ENCODE assay signal across 21 mouse cellular contexts in genomic region chr10:37211305-37211704, GRCm38 (mm10).
"Had no signal": no experiment of that assay in that cellular context is flagged by ENCODE, and none has a peak within 500 bp of the region (broad histone marks: within the 10 kb centered on the region; RNA-seq: fewer than 3 reads in every experiment).

No protein-coding gene starts in this region.

- ATAC-seq: liver, embryonic 12.5 days; midbrain, embryonic 13.5 days; midbrain, embryonic 16.5 days had no signal

- H3K4me2 ChIP-seq: limb, embryonic 13.5 days; liver, embryonic 12.5 days; liver, embryonic 15.5 days; midbrain, embryonic 13.5 days; neural tube, embryonic 13.5 days; stomach, embryonic 15.5 days had no signal

- H3K9me3 ChIP-seq: limb, embryonic 10.5 days; limb, embryonic 13.5 days; liver, embryonic 12.5 days; liver, embryonic 15.5 days; midbrain, embryonic 10.5 days; midbrain, embryonic 13.5 days; neural tube, embryonic 13.5 days; stomach, embryonic 15.5 days had no signal

- H3K36me3 ChIP-seq: limb, embryonic 10.5 days; limb, embryonic 13.5 days; liver, embryonic 12.5 days; liver, embryonic 15.5 days; midbrain, embryonic 10.5 days; midbrain, embryonic 13.5 days; neural tube, embryonic 13.5 days; stomach, embryonic 15.5 days had no signal

- H3K4me1 ChIP-seq: limb, embryonic 10.5 days; limb, embryonic 13.5 days; midbrain, embryonic 13.5 days; neural tube, embryonic 13.5 days; stomach, embryonic 15.5 days had no signal

- H3K27me3 ChIP-seq: limb, embryonic 13.5 days; liver, embryonic 12.5 days; liver, embryonic 15.5 days; midbrain, embryonic 13.5 days; neural tube, embryonic 13.5 days; stomach, embryonic 15.5 days had no signal

- H3K9ac ChIP-seq: limb, embryonic 13.5 days; liver, embryonic 12.5 days; liver, embryonic 15.5 days; midbrain, embryonic 13.5 days; neural tube, embryonic 13.5 days; stomach, embryonic 15.5 days had no signal

- H3K27ac ChIP-seq: limb, embryonic 10.5 days; limb, embryonic 13.5 days; liver, embryonic 12.5 days; liver, embryonic 15.5 days; midbrain, embryonic 10.5 days; midbrain, embryonic 13.5 days; neural tube, embryonic 13.5 days; stomach, embryonic 15.5 days had no signal

- H3K4me3 ChIP-seq: limb, embryonic 10.5 days; limb, embryonic 13.5 days; liver, embryonic 12.5 days; liver, embryonic 15.5 days; midbrain, embryonic 10.5 days; midbrain, embryonic 13.5 days; myocyte; neural tube, embryonic 13.5 days; stomach, embryonic 15.5 days had no signal

- DNase-seq: kidney, adult 9 months; kidney, postnatal 14 days; kidney, postnatal 4 days; liver; lung, adult 18-20 months; lung, postnatal 14 days; lung, postnatal 4 days; retina, postnatal 1 day; right cerebral cortex, postnatal 25 days; spleen, adult 18-20 months; thymus, postnatal 36 days had no signal
